Mouse (Mus musculus) c-Kit-positive CD71-positive TER-119-negative erythroid progenitor cells, embryonic 14.5 days (primary cell): Measurements from ENCODE around the gene Pnpla2.
"Not testable (repeated sequence)": the region's sequence is repeated elsewhere in the genome, so short reads cannot be mapped to it uniquely, and the experiment has no call there.

Experiments
- DNase-seq: peaks from one replicate; pipeline ENCODE4 v3.0.0-alpha.2; 2013; ENCODE audit warnings: low read depth

Gene Pnpla2

DNA sequence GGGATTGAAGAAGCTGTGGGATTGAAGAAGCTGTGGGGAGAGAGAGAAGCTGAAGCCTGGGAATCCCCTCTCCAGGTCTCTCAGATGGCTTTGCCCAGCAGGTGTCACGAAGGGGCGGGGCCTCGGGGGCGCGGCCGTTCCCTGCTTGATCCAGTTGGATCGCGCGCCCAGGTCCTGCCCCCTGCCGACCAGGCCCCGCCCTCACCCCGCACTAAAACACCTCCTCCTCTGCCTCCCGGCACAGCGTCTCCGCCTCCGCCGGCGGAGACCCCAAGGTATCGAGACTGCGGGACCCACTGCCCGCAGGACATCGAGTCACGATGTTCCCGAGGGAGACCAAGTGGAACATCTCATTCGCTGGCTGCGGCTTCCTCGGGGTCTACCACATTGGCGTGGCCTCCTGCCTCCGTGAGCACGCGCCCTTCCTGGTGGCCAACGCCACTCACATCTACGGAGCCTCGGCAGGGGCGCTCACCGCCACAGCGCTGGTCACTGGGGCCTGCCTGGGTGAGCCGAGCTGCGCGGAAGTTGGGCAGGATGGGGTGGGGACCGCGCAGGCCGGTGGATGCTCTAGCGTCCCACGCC is at the start of gene Pnpla2:
Pnpla2 (plus strand) TSS at position 232 of the 585 bp plus-strand sequence.
- DNase-seq = peak; percentile 90

DNA sequence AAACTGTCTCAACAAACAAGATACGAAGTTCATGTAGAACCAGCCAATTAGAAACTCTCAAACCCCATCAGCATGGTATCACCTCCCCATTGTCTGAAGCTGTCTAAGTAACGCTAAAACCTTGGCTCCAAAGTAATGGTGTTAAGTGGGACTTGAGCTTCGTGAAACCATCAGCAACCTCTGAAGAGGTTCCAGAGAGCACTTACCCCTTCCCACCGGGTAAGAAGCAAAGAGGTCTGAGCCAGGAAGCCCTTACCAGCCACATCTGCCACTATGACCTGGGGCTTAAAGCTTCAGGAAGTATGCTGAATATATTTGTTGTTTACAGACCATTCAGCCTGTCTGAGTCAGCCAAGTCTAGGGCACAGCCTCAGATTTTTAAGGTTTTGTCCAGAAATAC is 49.5 kb upstream of the Pnpla2 start:
- no peak for DNase-seq

DNA sequence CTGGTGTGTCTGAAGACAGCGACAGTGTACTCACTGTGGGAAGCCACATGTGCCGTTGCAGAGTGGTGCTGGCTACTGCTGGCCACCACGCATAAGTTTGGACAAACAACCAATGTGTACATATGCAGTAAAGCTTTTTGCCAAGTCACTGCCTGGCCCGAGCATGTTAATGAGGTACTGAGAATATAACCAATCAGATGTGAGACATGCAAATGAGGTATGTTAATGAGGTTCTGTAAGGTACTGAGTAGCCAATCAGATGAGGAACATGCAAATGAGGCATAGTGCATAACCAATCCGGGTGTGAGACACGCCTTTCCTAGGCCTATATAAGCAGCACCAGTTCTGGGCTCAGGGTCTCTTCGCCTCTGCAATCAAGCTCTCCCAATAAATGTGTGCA is 47.3 kb upstream of the Pnpla2 start:
- DNase-seq = not testable (repeated sequence)

DNA sequence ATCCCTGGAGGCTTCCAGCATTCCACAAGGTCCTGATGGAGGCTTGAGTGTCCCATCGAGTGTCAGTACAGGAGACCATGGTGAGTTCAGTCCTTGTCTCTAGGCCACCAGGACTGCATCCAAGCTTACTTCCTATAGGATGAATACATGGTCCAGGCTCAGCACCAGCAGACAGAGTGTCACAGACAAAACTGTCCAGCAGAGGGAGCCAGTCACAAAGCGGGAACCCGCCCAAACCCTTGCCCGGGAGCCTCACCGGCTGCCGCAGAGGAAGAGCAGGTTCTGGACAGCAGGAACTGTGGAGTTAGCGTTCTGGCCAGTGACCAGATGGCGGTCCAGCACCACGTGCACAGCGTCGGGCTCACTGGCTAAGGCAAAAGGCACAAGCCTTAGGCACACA is 46.2 kb upstream of the Pnpla2 start:
- peak; percentile 75 for DNase-seq

DNA sequence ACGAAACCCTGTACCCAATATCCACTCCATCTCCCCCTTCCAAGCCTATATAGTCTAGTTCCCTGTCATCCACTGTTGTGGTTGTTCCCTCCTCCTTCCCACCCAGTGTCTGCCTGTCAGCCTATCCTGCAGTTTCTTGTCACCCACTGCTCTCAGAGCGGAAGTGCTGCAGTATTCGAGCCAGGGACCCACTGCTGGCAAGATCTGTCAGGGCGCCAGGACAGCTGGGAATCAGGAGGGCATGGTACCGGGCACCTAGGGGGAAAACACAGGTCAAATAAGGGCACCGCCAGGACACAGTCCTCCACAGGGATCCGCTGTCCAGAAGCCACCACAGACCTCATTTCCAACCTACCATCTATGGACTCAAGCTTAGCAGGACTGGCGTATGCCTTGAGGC is 44.4 kb upstream of the Pnpla2 start:
- no peak for DNase-seq

DNA sequence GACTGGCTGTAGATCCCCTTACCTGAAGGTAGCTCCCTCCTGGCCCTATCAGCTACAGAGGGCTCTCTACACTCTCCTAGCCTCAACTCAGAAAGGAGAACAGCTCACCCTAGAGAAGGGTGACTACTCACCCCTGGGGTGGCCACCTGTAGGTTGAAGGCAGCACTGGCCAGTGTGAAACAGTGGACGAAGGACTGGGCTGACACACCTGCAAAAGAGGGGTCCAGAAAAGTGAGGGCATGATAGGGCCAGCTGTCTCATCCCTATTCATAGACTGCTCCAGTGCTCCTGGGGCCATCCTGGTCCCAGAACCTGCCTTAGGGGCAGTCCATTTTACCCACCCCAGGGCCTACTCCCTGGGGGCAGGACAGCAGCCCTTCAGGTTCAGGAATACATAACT is 43.3 kb upstream of the Pnpla2 start:
- DNase-seq = no peak

DNA sequence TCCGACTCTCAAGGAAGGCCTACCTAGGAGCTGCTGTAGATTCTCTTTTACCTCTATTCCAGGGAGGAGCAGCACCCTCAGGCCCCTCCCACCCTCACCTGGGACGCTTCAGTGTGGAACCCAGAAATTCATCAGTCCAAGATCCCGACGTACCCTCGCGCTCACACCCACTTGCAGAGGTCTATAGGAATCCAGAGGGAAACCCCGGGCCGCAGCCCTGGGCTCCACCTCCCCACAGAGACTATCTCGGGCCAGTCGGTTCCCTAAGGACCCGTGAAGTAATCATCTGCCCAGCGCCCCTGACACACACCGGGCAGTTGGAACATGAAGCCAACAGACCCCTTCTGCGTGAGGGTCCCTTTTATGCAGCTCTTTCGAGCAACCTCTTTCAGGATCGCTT is 41.7 kb upstream of the Pnpla2 start:
- DNase-seq = no peak

DNA sequence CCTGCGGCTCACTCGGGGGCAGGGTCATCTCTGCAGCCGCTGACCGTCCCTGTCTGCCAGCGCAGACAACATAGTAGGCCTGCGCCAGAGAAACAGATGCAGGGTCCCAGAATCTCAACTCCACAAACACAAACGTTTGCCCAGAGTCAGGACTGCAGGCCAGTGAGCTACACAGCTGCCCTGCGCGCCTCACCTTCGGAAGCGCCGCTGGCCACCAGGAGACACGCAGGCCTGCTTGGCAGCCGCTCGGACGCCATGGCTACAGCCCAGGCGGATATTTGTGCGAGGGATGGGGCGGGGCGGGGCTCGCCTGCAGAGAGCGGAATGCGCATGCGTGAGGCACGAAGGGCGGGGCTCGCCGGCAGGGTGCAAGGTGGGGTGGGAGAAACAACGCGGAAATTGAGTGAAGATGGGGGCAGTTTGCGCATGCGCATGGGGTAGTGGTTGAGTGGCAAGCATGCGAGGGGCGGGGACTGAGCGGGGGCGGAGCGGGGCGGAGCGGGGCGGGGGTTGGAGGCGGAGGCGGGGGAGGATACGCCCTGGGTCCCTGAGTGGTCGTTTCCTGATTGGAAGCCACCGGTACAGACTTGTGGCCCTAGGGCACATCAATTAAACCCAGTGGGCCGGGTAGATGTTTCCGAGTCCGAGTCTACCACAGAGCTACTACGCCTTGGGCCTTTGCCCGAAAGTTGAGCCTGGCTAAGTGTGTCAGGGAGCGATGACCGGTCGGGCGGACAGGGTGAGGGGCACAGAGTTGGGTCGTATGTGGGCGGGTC is 41.0 kb upstream of the Pnpla2 start, which contains the start of gene Gatd1:
Gatd1 (minus strand) TSS at position 328 of the 776 bp plus-strand sequence.
- DNase-seq = peak; percentile 99

DNA sequence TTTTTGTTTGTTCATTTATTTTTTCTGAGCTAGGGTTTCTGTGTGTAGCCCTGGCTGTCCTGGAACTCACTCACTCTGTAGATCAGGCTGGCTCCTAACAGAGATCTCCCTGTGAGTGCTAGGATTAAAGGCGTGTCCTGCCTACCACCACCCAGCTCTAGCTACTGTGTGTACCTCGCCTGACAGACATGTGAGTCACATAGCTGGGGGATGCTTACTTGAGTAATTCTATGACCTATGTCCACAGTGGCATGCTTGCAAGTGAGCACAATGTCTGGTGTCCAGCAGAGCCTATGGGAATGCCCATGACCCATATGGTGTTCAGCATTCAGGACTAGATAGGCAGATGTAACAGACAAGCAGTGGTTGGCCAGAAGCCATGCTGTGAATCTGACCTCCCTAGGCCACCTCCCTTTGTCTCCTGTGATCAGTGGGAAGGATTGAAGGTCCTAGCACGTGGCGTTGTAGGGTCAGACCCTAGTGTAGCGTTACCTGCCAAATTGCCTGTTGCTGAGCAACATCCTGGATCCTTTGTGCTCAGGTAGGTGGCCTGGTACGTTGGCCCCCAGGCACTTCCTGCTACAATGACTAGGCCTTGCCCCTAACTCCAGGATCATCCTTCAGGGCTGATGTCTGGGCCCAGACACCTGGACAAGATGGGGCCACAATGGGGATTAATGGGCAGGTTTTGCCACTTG is 38.7 kb upstream of the Pnpla2 start:
- DNase-seq = no peak

DNA sequence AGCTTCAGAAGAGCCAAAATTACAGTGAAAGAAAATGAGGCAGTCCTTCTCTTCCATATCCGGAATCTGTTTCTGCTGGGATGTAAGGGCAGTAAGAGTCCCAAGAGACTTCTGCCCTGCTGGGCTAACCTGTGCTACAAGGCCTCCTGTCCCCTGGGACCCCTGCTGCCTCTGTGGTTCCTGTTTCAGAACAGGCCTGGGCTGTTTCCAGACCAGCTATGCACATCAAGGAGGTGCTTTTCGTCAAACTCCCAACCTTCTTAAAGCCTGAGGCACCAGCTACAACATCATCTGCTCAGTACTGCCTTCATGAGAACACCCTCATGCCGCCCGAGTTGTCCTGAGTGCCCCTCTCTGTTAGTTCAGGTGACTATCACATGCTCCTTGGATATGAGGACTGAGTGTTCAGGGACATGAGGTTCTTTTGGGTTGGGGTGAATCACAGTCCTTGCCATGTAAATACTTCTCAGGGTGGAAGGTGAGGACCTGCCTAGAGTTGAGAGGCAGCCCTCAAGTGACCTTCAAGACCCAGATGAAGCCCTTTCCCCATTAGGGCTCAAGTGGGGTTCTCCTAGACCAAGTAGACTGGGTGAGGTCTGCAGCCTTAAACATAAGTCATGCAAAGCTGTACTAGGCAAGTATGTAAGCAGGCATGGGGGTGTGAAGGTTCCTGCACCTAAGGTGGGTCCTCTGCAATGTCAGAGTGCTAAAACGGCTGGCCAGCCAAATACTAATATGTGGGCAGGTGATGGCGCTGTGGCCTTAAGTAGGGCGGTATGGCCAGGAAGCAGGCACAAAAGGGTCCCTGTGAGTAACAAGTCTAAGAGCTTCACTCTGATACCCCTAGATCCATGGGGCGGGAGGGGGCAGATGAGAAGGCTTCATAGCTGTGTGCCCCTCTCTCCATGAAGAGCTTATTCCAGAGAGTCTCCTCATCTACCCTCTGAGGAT is 37.0 kb upstream of the Pnpla2 start:
- no peak for DNase-seq

DNA sequence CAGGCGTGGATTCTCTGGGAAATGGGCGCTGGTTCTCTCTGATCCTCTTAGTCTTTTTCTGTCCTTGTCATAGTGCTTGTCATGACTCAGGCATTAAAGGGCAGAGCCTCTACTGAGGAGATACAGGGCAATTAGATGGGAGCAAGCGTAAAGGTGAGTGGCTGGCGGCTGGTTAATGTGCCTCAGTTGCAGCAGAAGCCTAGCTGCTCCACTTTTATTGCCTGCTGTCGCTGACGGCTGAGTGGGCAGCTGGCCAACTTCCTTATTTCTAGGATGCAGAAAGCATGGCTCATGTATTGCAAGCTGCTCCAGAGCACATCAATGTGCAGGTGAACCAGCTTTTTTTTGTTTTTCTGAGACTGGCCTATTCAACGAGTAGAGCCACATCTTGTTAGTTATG is 36.0 kb upstream of the Pnpla2 start:
- DNase-seq = no peak

DNA sequence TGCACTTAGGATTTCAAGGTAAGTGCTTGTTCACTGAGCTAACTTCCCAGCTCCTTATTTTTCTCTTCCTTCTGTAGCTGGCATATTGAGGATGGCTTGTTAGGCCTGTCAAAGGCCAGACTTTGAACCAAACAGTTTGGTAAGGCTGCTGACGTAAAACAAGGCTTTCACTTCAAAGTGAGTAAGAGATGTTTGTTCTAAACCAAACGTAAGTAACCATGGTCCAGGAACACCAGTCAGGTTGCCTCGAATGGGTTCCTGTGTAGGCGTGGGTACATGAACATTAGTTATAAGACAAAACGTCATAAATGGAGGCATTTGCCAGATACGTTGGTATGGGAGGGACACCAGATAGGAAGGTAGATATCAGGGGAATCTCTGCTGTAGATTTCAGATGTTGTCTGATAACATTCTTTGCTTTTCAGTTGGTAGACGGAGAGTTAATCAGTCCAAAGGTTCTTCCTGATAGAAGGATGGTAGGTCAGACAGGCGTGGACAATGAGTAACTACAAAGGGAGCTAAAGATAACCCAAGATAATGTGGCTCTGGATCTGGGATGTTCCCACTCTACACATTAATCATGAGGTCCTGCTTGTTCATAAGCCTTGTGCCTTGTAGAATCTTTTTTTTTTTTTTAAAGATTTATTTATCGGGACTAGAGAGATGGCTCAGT is 34.8 kb upstream of the Pnpla2 start:
- no peak for DNase-seq

DNA sequence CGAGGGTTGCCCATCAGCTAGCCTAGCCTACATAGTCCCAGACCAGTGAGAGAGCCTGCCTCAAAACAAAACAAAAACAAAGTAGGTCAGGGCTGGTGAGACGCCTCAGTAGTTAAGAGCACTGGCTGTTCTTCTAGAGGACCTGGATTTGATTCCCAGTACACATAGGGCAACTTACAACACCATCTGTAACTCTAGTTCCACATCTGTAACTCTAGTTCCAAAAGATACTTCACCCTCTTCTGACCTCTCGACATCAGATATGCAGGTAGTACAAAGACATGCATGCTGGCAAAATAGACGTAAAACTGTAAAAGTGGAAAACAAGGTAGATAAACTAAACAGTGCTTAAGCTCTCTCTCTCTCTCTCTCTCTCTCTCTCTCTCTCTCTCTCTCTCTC is 31.2 kb upstream of the Pnpla2 start:
- no peak for DNase-seq

DNA sequence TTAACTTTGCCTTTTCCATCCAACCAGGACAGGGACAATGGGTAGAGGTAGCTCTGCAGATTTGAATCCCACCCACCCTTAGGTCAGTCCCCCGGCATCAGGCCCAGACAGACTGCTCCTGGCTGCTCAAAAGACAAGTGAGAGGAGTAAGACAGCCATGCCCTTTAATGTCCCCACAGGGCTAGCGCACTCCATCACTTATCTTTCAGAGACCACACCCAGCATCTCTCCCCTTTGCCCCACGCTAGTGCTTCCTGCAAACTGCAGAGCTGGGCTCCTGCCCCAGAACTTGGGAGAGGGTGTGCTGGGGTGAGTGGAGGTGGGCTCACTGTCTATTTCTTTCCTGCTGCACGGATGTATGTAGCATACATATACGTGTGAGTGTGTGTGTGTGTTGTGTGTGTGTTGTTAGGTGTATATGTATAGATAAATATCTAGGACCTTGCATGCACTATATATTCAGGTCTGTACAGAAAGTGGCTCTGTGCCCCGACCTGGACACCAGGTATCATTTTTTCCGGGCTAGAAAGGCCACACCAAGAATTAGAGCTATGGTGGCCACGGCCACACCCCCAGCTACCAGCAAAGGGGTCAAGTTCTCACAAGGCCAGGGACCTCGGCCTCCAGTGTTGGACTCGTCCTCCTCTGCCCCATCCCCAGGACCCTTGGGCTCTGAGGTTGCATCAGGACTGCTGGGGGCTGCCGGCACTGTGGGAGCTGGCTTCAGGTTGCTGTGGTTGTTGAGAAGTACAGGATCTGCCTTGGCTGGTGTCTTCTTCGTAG is 27.9 kb upstream of the Pnpla2 start:
- DNase-seq = no peak

DNA sequence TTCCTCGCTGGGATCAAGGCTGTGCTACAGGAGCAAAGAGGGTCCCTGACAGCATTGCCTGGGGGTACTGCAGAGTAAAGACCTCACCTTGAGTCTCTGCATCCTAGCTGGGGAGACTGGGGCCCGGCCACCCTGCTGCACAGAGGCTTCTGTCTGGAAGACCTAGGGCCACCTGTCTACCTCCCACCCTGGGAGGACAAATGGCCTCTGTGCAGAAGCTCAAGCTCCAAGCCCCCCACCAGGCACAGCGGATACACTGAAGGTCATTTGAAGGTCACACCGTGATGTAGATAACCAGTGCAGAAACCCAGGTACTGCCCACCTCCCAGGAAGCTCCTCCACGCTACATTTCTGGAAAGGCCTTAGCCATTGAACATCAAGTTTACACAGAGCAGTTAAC is 26.3 kb upstream of the Pnpla2 start:
- DNase-seq = no peak

DNA sequence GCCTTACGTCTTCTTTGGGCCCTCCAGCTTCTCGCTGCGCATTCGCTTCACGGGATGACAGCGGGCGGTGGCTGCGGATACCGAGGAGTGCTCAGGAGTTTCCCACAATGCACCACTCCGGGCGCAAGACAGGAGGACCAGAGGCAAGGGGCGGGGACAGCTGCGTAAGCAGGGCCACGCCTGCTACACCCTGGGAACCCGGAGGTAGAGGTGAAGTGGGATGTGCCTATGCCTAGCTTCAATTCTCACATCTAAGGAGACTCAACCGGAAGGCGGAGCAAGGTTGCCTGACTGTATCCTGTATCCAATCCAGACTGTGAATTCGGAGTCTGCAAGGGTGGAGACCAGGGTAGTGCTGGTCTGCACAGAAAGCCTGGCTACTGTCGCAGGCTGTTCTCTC is 25.7 kb upstream of the Pnpla2 start, which contains the start of gene Cend1:
Cend1 (minus strand) TSS at position 182 of the 400 bp plus-strand sequence.
- DNase-seq = no peak

DNA sequence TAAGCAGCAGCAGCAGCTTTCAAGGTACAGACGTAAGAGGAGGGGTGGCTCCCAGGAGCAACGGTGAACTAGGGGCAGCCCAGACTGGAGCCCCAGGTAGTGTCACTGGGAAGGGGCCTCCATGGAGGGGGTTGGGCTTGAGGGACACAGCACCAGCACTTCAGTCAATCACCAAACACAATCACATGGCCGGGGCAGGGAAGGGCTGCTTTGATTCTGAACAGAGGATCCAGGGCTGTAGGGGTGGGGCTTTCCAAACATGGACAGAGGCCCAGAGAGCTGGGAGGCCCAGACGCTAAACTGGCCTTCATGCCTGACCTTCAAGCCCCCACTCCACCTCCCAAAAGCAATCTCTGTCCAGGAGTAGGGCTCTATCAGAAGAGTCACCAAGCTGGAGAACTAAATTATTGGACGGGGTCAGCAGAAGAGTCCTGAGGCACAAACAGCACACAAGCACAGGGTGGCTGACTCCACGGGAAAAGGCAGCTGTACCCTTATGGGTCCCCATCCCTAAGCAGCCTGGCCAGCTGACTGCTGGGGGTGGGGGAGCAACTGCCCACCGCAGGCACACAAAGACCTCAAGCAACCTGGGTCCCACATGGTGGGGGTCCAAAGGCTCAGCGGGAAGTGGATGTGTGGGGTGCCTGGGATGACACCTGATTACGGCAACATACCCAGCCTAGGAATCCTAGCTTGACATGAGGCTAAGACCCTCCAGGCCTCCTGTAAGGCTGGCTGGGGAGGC is 25.0 kb upstream of the Pnpla2 start:
- DNase-seq = no peak

DNA sequence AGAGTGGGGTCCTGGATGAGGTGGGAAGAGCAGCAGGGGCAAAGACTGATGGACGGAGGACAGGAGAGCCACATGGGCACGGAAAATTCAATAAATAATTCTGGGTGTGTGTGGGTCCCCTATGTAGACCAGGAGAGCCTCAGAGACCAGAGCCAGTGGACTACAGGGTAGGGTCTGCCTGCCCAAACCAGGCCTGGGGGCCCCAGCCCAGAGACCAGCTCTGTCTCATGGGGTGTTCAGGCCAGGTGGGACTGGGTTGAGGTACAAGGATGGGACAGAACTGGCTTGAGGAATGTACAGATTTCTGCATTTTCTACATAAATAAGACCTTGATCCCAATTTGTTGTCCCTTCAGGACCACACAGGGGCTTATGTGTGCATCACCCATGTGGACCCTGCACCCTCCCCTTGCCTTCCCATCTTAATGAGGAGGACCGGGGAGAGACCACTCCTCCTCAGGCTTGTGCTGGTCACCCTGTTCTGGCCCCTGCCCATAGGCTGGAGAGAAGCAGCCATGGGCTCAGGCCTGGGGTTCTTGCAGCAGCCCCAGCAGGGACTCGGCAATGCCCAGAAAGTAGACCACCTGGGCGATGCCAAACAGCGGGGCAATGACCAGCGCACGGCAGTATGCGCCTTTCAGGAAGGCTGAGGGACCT is 24.3 kb upstream of the Pnpla2 start:
- DNase-seq = no peak

DNA sequence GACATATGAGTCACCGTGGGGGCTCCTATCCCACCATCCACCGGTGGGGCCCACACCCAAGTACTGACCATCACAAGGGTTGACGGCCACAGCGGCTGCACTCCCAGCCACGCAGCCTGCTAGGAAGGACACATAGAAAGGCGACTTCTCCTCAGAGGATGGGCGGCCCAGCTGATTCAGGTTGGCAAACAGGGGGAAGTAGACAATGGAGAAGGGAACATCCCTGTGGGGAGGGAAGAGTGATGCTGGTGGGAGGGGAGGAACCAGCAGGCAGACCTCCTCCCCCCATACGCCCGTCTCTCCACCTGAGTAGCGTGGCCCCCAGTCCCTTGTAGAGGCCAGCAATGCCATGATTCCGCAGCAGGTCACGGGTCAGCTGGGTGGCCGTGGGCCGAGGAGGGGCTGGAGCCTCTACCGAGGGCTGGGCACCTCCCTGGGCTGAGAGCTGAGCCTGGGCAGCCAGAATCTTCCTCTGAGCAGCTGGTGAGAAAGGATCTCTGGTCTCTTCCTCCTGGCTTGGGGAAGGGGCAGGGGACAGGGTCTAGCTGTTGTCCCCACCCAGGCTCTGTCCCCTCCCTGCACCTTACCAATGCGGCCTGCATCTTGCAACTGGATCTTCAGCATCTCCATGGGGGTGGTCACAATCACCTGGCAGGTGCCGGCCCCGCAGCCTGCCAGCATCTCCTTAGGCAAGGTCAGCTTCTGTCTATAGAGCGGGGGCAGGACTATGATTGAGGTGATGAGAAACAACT is 23.4 kb upstream of the Pnpla2 start:
- no peak for DNase-seq
